Mouse (Mus musculus): Measurements from ENCODE around the gene Adamts7.

The Adamts7 gene

GRCm38 (mm10) chr9:90235258-90235882, 72.5 kb downstream of the Adamts7 start:
- DNase-seq (ENCODE audit: low spot score) = no peak

- DNase-seq (ENCODE audit: low spot score) = no peak
Measured at GRCm38 (mm10) chr9:90236817-90237216, 73.9 kb downstream of the Adamts7 start.

GRCm38 (mm10) chr9:90237232-90238062, 74.6 kb downstream of the Adamts7 start:
- DNase-seq (ENCODE audit: low spot score) = no peak

GRCm38 (mm10) chr9:90240560-90240959, 77.7 kb downstream of the Adamts7 start:
- no peak for DNase-seq (ENCODE audit: low spot score)

GRCm38 (mm10) chr9:90241041-90241440, 78.2 kb downstream of the Adamts7 start:
- DNase-seq (ENCODE audit: low spot score) = no peak

- no peak for DNase-seq (ENCODE audit: low spot score)
Measured at GRCm38 (mm10) chr9:90241618-90242017, 78.7 kb downstream of the Adamts7 start.

DNA sequence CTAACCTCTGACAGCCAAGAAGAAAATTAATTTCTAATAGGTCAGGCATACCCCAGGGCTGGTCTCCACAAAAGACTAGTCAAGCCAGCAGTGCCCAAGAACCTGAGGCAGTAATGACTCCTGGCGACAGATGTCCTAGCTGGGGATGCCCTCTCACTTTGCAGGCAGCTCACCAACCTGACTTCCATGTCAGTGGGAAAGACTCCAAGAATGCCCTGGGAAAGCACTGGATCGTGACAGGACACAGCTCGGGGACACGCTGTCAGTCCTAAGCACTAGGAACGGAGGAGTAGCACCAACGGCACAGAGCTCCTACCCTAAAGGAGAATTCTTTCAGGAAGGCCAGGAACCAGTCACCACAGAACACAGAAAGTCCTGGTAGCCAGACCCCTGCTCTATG, 79.4 kb downstream of the Adamts7 start:
- DNase-seq (ENCODE audit: low spot score) = no peak

DNA sequence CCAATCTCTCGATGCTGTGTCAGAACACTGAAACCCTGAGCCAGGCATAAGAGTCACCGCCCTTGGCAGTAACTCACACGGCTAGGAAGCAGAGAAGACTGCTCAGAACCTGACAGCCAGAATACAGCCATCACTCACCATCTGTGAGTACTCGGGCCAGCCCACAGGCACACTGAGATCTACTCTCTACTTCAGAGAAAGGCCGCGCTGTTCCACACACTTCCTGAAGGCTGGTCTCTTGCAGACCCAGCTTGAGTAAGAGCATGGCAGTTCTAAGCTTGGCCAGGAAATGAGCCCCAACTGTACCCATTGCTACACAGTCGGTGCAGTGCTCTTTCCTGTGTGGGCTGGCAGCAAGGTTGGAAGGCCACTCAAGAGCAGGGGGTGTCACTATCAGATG, 80.0 kb downstream of the Adamts7 start:
- no peak for DNase-seq (ENCODE audit: low spot score)

DNA sequence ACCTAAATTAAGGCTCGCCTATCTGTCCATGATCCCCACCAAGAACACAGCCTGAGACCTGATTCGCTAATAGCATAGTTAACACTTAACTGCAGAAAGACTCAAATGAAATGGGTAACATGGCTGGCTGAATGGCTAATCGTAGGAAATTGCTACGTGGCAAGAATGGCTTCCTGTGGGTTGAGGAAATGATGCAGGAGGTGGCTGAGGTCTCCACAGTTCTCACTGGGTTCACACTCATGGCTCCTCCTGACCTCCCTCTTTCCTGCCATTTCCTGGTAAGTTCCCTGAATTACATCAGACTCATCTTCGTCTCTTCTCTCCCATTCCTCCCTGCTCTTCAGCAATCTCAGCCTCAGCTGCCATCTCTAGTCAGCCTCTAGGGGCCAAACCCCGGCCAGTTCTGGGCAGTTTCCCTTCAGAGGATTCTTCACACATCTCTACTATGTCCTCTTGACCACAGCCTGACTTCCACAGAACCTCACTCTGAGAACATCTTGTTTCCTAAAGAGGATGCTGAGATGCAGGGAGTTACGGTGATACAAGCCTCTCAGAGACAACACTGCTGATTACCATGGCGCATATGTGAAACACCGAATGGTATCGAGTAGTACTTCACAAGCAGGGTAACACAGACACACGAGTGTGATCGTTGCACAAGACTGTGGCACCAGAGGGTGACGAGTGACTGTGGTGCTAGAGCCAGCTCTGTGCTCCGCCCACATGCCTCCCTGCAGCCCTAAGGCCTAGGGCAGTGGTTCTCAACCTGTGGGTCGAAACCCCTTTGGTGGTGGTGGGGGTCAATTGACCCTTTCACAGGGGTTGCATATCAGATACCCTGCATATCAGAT, 81.7 kb downstream of the Adamts7 start:
- DNase-seq (ENCODE audit: low spot score) = no peak

- no peak for DNase-seq (ENCODE audit: low spot score)
Measured at GRCm38 (mm10) chr9:90245206-90245605, 82.3 kb downstream of the Adamts7 start.

- DNase-seq (ENCODE audit: low spot score) = no peak
Measured at GRCm38 (mm10) chr9:90245781-90246180, 82.9 kb downstream of the Adamts7 start.

GRCm38 (mm10) chr9:90247316-90247715, 84.4 kb downstream of the Adamts7 start:
- DNase-seq (ENCODE audit: low spot score) = no peak

DNA sequence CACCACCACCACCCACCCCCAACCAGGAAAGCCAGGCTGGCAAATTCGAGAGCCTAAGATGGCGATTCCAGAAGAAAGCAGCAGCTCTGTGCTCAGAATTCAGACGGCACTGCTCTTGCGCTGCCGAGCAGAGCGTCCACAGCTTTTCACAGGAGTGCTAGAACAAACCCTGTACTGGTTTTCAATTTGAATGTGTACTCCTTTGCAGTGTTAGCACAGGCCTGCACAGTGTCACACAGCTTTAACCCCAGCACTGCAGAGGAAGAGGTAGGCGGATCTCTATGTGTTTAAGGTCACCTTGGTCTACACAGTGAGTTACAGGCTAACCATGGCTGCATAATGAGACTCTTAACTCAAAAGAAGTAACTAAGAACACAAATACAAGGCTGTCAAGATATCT, 85.5 kb downstream of the Adamts7 start:
- DNase-seq (ENCODE audit: low spot score) = no peak

- DNase-seq (ENCODE audit: low spot score) = no peak
Measured at GRCm38 (mm10) chr9:90249036-90249435, 86.2 kb downstream of the Adamts7 start.

DNA sequence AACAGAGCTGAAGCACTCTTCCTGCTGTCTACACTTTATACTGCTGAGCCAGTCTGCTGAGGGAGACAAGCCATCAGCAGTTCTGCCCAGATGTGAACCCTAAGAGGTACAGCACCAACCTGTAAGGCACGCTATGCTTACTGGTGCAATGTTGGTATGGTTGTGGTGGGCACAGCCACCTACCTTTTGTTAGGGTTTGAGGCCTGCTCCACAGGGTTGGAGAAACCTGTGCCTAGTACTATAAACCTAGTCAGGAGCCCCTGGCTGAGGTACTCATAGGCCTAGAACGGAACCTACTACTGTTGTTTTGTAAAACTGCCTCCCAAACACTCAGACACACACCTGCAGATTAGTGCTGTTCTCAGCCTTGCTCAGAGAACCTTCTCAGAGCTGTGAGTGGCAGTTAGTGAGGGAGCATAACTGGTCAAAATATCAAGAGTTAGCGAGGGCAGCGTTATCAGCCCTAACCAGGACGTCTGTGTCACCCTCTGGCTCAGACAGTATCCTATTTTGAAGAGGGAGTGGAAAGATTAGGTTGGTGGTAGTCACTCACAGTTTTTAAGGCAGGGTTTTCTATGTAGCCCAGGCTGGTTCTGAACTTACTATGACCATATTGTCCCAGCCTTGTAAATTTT, 87.4 kb downstream of the Adamts7 start:
- DNase-seq (ENCODE audit: low spot score) = no peak

- DNase-seq (ENCODE audit: low spot score) = no peak
Measured at GRCm38 (mm10) chr9:90250964-90251750, 88.3 kb downstream of the Adamts7 start.

DNA sequence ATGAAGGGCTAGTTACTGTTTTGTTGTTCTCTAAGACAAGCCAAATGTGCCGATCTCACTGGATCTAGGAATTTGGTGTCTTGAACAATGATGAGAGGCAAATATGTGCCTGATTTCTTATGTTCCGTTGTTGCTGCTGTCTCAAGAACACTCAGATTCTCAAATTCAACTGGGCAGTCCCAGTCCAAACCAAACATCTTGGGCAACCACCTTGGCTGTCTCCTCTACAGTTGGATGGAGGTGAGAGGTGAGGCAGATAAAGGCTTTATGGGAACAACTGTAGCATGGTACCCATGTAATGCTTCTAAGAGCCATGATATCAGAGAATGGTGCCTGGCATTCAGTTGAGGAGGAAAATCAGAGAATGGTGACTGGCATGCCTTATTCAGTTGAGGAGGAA, 90.3 kb downstream of the Adamts7 start:
- DNase-seq (ENCODE audit: low spot score) = no peak

DNA sequence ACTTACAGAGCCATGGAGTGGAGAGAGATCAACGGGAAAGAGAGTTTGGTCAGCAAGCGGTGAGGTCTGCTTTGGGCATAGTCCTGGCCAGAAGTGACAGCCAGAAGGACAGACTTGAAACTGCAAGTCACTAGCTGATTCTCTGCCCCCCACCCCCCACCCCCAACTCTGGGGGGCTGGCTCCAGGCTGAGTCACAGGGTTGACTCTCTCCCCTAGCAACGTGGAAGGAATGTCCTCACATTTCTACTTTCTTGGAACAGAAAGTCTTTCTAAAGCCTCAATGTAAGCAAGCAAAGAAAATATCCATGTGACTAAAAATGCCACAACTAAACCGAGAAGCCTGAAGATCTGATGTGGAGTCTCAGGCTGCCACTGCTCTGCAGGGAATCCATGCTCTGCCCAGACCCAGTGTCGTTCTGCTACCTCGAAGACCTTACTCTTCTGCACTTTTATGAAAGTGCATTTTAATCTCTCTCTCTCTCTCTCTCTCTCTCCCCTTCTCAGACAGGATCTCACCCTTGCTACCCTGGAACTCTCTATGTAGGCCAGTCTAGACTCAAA, 93.1 kb downstream of the Adamts7 start:
- no peak for DNase-seq (ENCODE audit: low spot score)

GRCm38 (mm10) chr9:90257220-90257619, 94.4 kb downstream of the Adamts7 start:
- DNase-seq (ENCODE audit: low spot score) = no peak

Measured in left cerebral cortex, adult 11 months (tissue).